Mouse (Mus musculus) gastrocnemius, postnatal 36 days (tissue): ENCODE results near the gene Snx10. TPM values are rescaled to one million over a fixed set of nuclear protein-coding genes. Genes with fewer than 3 reads are reported as not detected.
A peak's percentile ranks its signal among the peaks of the same experiment; 100 is the strongest.

ENCODE experiments used
- DNase-seq, 2 experiments: peaks; one replicate each; pipeline ENCODE4 v3.0.0; 2022
- intact Hi-C: fragments of 180-260 bp; cut with DNase I; formaldehyde crosslinking; loops from one replicate; pipeline ENCODE4 v1.15.1; 2025
- total RNA-seq, 2 experiments: library from RNA; stranded (reverse); gene quantifications; 2 replicates each; pipeline ENCODE4 v1.2.3; 2021

Gene Snx10
- total RNA-seq, 2 experiments from 2014 or later: 4.6 to 6.4 TPM

DNA sequence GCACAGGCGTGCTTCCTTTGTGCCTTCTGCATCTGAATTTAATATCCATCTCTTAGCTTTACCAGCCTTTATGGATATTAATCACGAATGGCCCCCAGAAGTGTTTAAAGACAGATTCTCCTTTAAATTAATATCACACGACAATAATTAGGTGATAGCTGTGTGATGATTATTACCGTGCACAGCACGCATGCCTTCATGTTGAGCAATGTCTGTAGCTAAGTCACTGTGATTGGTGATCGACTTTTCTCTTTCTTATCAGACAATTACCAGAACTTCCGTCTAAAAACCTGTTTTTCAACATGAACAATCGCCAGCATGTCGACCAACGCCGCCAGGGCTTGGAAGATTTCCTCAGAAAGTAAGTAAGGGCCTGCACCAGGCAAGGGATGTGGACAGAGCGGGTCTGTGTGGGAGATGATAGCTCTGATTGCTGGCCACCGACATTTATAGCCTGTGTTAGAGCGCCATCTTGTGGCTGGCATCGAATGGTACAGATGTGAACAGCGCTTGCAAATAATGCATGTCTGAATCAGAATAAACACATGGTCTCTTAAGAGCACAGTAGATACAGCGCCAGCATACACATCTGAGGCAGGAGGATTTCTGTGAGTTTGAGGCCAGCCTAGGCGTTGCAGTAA is 56.5 kb downstream of the Snx10 start:
- intact Hi-C loops: loop anchor here (2.0 kb wide), 2 partner anchors 197 to 373 kb away; no protein-coding TSS in a partner anchor

GRCm38 (mm10) chr6:51581418-51581817 is 57.7 kb downstream of the Snx10 start:
- no peak for DNase-seq
- intact Hi-C loops: loop anchor here (2.0 kb wide), 2 partner anchors 199 to 375 kb away; no protein-coding TSS in a partner anchor

More for the DNA sequence above, 56.5 kb downstream of the Snx10 start:
- peak; percentile 73 to 80 for DNase-seq

- no peak for DNase-seq
- intact Hi-C loops: loop anchor here (2.0 kb wide), 1 partner anchor 277 kb away; no protein-coding TSS in a partner anchor
These were observed 58.4 kb downstream of the Snx10 start for GRCm38 (mm10) chr6:51582051-51582450.

DNA sequence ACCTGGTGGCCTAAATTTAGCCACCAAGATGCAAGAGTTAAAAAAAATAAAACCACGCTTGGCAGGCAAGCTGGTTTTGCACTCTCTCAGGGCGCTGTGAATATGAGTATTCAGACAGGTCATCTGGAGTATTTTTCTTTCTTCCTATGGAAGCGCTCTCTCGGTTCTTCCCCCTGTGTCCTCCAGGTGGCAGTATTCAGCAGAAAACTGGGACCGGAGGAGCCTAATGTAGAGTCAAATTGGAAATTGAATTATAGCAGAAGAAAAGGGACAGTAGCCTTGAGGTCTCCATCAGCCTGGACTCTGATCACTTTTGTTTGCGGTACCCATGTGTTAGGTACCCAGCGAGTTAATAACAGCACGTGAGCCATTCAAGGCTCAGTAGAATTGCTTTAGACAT is 62.3 kb downstream of the Snx10 start:
- peak in 1 of 2 experiments; percentile 23 for DNase-seq
- intact Hi-C loops: loop anchor here (2.0 kb wide), 1 partner anchor 637 kb away; no protein-coding TSS in a partner anchor

- intact Hi-C loops: loop anchor here (2.0 kb wide), 1 partner anchor 636 kb away; no protein-coding TSS in a partner anchor
- no peak for DNase-seq
These were observed 63.6 kb downstream of the Snx10 start for GRCm38 (mm10) chr6:51587266-51587665.

DNA sequence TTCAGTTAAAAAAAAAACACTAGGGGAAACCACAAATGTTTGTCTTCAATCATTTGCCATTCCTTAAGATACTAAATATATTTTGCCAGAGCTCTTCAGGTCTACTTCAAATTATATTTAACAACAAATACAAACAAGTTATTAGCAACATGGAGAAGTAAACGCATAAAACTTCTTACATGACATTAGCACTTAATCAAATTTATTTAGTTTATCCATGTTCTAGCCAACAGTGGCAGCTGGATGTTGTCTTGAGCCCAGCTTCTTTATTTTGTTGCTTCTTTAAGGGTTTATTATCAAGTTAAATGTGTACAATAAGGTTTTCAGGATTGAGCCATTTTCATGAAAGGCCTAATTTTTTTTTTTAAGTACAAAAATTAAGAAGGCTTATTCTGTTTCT is 67.6 kb downstream of the Snx10 start:
- intact Hi-C loops: no loop called here
- DNase-seq: no peak

- intact Hi-C loops: loop anchor here (2.0 kb wide), 1 partner anchor 267 kb away; no protein-coding TSS in a partner anchor
- DNase-seq: no peak
These were observed 68.1 kb downstream of the Snx10 start for GRCm38 (mm10) chr6:51591844-51592243.

DNA sequence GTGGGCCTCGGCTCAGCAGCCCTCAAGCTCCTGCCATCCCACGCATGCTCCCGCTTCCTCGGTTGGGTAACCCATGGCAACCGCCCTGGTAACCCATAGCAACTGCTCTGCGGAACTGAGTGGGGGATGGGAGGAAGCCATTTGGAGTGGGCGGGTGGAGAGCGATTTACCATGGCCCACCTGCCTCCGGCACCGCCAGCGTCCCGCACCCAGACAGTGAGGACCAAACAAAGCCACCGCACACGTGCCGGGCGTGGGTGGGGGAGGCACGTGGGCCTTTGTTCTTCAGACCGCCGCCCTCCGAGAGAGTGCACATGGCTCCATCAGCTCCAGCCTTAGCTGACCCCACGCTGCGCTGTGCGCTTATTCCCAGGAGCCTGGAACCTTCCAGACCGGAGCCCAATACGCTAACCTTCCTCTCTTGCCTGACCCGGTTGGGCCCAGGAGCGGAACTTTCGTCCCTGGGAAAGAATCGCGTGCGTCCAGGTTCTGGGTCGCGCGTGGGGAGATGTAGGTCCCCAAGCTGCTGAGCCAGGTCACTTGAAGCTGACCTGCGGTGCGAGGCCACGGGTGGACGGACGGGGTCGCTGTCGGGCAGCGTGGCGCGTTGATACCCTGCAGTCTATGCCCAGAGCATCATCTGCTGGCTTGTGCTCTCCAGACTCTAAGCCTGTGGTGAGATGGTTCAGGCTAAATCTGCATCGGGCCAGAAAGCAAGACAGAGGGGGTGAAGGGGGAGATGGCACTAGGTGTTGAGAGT is 68.8 kb downstream of the Snx10 start:
- peak; percentile 62 to 73 for DNase-seq
- intact Hi-C loops: loop anchor here (2.0 kb wide), 1 partner anchor 266 kb away; no protein-coding TSS in a partner anchor

DNA sequence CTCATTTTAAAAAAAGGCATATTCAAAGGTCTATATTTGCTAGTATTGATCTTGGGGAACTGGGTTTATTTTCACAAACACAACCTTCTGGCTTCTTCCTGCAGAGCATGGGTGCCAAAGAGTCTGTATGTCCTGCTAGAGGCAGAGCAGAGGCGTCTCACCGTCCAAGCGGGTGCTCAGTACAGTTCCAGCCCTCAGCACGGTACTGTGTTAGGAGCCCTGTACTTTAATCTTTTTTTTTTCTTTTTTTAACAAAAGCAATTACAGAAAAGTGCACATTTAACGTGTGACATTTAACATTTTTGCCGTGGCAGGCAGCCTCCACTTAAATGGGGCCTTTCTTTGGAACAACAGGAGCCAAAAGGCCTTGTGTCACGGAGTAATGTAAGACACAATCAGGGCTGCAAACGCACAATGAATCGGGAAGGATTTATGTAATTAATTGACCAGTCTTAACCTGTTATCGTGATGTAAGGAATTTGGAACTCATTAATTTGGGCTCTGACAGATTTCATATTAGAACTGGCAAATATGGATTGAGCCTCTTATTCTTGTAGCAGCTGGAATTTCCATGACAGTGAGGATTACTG is 69.8 kb downstream of the Snx10 start:
- no peak for DNase-seq
- intact Hi-C loops: loop anchor here (2.0 kb wide), 1 partner anchor 265 kb away; no protein-coding TSS in a partner anchor

DNA sequence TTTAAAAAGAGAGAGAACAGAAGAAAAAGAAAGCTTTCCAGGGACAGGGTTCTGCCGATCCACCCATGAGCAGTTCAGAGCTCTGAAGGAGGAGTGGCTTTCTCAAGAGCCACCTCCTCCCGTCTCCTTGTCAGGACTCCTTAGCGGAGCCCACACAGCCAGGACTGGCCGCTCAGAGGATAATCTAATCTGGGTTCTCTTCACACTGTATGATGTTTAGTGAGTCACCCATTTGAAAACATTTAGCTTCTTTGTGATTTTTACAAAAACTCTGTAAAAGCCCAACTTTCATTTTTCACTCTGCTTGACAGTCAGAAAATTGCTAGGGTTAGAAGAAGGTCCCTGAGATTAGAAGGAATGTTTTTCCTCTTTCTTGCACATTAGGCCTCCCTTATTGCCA is 70.8 kb downstream of the Snx10 start:
- intact Hi-C loops: no loop called here
- no peak for DNase-seq

- intact Hi-C loops: no loop called here
- DNase-seq: no peak
These were observed 74.4 kb downstream of the Snx10 start for GRCm38 (mm10) chr6:51598058-51598457.

GRCm38 (mm10) chr6:51600412-51600811 is 76.7 kb downstream of the Snx10 start:
- intact Hi-C loops: no loop called here
- no peak for DNase-seq

DNA sequence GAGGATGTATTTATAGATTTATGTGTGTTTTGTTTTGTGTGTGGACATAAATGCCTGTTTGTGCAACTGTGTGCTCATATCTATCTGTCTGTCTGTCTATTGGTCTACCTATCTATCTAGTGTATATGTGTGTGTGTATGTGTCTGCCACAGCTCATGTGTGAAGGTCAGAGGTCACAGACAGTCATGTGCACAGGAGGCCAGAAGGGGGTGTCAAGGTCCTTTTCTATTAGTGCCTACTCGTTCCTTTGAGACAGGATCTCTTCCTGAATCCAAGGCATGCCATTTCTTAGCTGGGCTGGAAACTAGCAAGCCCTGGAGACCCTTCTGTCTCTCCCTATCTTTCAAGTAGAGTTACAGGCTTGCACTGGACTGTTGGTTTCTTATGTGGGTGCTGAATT is 78.6 kb downstream of the Snx10 start:
- DNase-seq: no peak
- intact Hi-C loops: no loop called here

DNA sequence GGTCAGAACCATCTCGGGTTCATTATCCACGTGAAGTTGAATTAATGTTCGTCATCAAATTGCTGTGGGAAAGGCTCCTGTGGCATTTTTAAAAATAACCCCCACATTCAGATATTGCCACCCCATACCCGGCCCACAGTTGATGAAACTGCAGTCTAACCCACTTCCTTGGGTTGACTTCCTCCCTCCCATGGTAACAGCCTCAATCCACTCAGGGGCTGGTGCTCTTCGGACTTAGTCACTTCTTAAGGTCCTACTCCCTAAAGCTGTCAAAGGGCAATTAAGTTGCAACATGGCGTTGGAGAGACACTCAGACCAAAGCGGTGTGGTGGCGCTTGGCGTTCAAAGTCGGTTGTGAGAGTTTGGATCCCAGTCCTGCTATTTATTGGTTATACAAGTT is 80.0 kb downstream of the Snx10 start:
- intact Hi-C loops: no loop called here
- DNase-seq: no peak

DNA sequence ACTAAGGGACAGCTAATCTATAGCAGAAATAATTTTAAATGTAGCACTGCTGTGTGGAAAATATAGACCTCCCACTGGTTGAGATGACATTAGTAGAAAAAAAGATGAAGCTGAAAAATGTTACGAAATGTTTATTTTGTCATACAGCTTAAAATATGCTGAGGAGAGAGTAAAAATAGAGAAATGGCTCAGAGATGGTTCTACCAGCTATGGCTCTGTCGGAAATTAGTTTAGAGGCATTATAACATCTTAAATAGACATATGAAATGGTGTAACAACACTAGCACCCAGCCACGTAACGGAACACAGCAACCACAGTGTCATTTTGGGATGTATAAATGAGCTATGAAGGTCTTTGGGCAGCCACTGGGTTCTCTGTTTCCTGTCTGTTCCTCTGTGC is 82.5 kb downstream of the Snx10 start:
- DNase-seq: no peak
- intact Hi-C loops: no loop called here

DNA sequence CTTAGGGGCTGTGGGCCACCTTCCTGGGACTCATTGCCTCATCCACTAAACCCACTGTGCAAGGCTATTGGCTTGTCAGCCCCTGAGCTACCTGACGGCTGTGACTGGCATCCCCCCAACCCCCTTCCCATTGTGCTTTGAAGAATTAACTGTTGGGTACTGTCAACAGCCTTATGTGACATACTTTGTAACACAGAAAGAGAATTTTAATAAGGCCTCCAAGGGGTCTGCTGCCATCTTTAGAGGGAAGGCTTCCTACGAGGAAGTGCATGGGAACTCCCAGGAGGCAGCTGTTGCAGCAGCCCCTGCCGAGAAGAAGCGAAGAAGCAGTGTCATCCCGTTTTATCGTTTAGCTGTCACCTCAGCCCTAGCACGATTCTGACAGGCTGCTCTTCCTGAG is 83.1 kb downstream of the Snx10 start:
- intact Hi-C loops: no loop called here

DNA sequence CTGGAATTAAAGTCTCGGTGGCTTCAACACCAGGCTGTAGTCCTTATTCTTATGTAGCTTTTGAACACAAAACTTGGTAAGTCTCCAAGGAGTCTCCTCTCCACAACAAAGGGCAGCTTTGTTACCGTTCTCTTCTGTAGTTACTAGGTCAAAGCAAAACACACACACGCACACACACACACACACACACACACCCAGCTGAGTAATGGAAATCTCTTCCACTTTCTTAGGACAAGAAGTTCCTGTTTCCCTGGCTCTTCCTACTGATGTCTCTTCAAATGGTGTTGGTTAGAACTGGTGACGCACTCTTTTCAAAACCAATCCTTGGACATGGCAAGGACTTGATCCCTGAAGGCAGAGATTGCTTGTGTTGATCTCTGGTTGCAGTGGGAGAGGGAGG is 87.9 kb downstream of the Snx10 start:
- intact Hi-C loops: no loop called here
- no peak for DNase-seq

More for the DNA sequence above, 83.1 kb downstream of the Snx10 start:
- DNase-seq: no peak

DNA sequence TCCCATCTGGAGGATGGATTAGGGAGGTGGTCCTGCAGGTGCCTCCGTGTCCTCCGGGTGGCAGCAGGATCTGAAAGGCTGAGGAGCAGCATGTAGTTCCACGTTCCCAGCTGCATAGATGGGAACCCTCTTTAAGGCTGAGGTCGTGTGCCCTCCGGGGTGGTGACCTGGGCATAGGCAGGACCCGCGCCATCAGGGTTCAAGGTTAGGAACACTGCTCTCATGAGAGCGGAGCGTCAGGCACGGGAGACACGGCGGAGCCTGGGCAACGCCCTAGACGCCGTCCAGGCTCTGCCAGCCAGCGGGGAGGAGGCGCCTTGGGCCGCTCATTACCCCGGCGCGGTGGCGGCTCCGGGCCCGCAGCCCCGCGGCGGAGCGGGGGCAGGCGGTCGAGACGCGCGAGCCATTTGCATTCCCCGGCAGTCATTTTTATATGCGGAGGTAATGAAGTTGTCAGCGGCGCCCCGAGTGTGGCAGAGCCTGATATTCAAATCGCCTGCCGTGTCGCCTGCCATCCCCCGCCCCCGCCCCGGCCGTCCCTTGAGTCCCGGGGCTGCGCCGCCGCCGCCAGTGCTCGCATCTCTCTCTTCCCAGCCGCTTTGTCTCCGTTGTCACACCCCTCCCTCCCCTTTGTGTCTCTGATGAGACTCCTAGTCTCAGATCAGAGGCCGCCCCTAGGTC is 88.8 kb downstream of the Snx10 start:
- peak in 1 of 2 experiments; percentile 22 for DNase-seq
- intact Hi-C loops: no loop called here

DNA sequence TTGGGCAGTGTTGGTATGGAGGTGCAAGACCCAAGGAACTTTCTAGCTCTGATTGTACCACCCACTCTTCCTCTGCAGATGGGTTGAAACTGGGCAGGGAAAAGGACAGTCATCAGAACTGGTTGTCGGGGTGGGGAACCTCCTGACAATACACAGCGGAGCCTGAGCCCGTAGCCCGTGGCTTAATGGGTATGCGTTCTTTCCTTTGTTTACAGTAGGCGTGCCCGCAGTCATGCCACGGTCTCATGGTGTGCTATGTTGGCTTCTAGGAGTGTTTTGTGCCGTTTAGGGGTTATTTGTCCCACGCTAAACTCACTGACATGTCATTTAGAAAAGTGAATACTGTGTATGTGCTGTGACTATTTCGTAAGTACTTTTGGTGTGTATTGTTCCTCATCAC is 90.0 kb downstream of the Snx10 start:
- no peak for DNase-seq
- intact Hi-C loops: no loop called here

GRCm38 (mm10) chr6:51626843-51627242 is 103.1 kb downstream of the Snx10 start:
- DNase-seq: no peak
- intact Hi-C loops: no loop called here

DNA sequence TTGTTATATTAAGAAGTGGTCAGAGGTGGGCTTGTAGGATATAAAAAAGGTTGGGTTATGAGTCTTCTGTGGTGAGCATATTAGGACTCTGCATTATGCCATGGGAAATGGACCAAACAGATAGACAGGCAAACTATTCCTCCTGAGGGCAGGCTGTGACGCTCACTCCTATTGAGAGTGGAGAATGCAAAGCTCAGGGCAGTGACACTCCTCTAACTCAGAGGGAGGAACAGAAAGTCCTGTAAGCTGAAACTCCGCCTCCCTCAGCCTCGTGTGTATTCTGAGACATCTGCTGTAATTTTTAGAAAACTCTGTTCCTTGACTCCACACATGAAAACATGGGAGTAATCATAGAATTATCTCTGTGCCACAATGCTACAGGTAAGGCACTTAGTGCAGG is 106.0 kb downstream of the Snx10 start:
- intact Hi-C loops: no loop called here

More for the DNA sequence above, 106.0 kb downstream of the Snx10 start:
- DNase-seq: no peak
